Mouse (Mus musculus) myocyte (in vitro differentiated cells): ENCODE measurements around the gene Slc2a5. TPM values are rescaled to one million over a fixed set of nuclear protein-coding genes. Genes with fewer than 3 reads are reported as not detected.

Experiments used
- H3K27me3 ChIP-seq: one replicate; pipeline ENCODE4 v1.6.1; 2011; ENCODE audit not compliant: control insufficient read depth, insufficient read depth, insufficient read length
- H3K36me3 ChIP-seq: one replicate; pipeline ENCODE4 v1.6.1; 2011; ENCODE audit not compliant: control insufficient read depth, insufficient read depth
- H3K4me2 ChIP-seq: one replicate; pipeline ENCODE4 v1.6.1; 2011; ENCODE audit warnings: low read depth, control low read depth
- H3K4me3 ChIP-seq: one replicate; pipeline ENCODE4 v1.5.1; 2011; ENCODE audit warnings: mild to moderate bottlenecking, control low read depth, moderate library complexity
- H3K79me2 ChIP-seq: one replicate; pipeline ENCODE4 v1.6.1; 2011; ENCODE audit not compliant: control insufficient read depth, insufficient read depth
- H3ac ChIP-seq: one replicate; pipeline ENCODE4 v1.6.1; 2011; ENCODE audit not compliant: control insufficient read depth, insufficient read length
- CEBPB ChIP-seq: IDR thresholded peaks from 2 replicates; pipeline ENCODE4 v1.6.1; 2011; ENCODE audit warnings: mild to moderate bottlenecking, moderate library complexity; ENCODE audit not compliant: poor library complexity, insufficient read depth, severe bottlenecking
- E2F4 ChIP-seq: IDR thresholded peaks from one replicate; pipeline ENCODE4 v1.6.1; 2011; ENCODE audit warnings: mild to moderate bottlenecking, control low read depth, moderate library complexity; ENCODE audit not compliant: insufficient read depth
- MAX ChIP-seq: IDR thresholded peaks from one replicate; pipeline ENCODE4 v1.6.1; 2011; ENCODE audit warnings: low read depth, mild to moderate bottlenecking, control low read depth
- MYOD1 ChIP-seq, 3 experiments: IDR thresholded peaks; one replicate each; pipeline ENCODE4 v1.6.1; 2011; ENCODE audit warnings: control low read depth in 2 of 3, low read depth in 2 of 3, mild to moderate bottlenecking in 2 of 3, moderate library complexity in 1 of 3; ENCODE audit not compliant: insufficient read length in 2 of 3, control insufficient read depth in 1 of 3
- MYOG ChIP-seq, 3 experiments: IDR thresholded peaks; one replicate each; pipeline ENCODE4 v1.6.1; 2011; ENCODE audit warnings: control low read depth in 2 of 3, low read depth in 2 of 3, mild to moderate bottlenecking in 2 of 3; ENCODE audit not compliant: insufficient read length in 2 of 3, control insufficient read depth in 1 of 3, insufficient read depth in 1 of 3
- POLR2A ChIP-seq: IDR thresholded peaks from one replicate; pipeline ENCODE4 v1.6.1; 2011; ENCODE audit warnings: low read depth, mild to moderate bottlenecking, control low read depth, moderate library complexity; ENCODE audit not compliant: insufficient read length
- POLR2AphosphoS2 ChIP-seq: IDR thresholded peaks from one replicate; pipeline ENCODE4 v1.6.1; 2011; ENCODE audit warnings: low read depth, control low read depth; ENCODE audit not compliant: insufficient read length
- REST ChIP-seq: IDR thresholded peaks from one replicate; pipeline ENCODE4 v1.6.1; 2011; ENCODE audit warnings: mild to moderate bottlenecking, control low read depth, moderate library complexity; ENCODE audit not compliant: insufficient read depth, insufficient read length
- SRF ChIP-seq: IDR thresholded peaks from one replicate; pipeline ENCODE4 v1.6.1; 2011; ENCODE audit warnings: low read depth; ENCODE audit not compliant: control insufficient read depth, insufficient read length
- TCF12 ChIP-seq: IDR thresholded peaks from one replicate; pipeline ENCODE4 v1.6.1; 2011; ENCODE audit warnings: mild to moderate bottlenecking, control low read depth; ENCODE audit not compliant: poor library complexity, insufficient read depth, severe bottlenecking
- TCF3 ChIP-seq: IDR thresholded peaks from one replicate; pipeline ENCODE4 v1.6.1; 2011; ENCODE audit warnings: low read depth, control low read depth; ENCODE audit not compliant: insufficient read length
- USF1 ChIP-seq: IDR thresholded peaks from one replicate; pipeline ENCODE4 v1.6.1; 2011; ENCODE audit warnings: low read depth, mild to moderate bottlenecking, control low read depth, moderate library complexity
- polyA plus RNA-seq: library from polyadenylated mRNA; unstranded; fragments of >200 nt; fragmentation: generic; extraction: Trizol; gene quantifications from one replicate; pipeline ENCODE4 v1.2.1, GENCODE M21; 2012; ENCODE audit warnings: missing spikeins

The Slc2a5 gene
- polyA plus RNA-seq, 1 experiment: 0.24 TPM

GRCm38 (mm10) chr4:150174027-150174426 lies 54.9 kb downstream of the Slc2a5 start:
- Histone ChIP-seq H3ac (no peak overlapping the region), H3K4me2 (no peak overlapping the region), H3K79me2 (no peaks in the 10 kb centered on the region), H3K27me3 (no peaks in the 10 kb centered on the region), H3K36me3 (no peaks in the 10 kb centered on the region), H3K4me3 (no peak overlapping the region)
- TF ChIP-seq POLR2A (no peak), REST (no peak), MYOD1 (IDR thresholded peaks at IDR 0.05; ENCODE audit: control insufficient read depth in 1 of 3, insufficient read length in 2 of 3, low read depth in 2 of 3) (no peak), TCF3 (no peak), MYOG (IDR thresholded peaks at IDR 0.05; ENCODE audit: control insufficient read depth in 1 of 3, insufficient read depth in 1 of 3, insufficient read length in 2 of 3, low read depth in 2 of 3) (no peak), MAX (no peak), CEBPB (no peak), POLR2AphosphoS2 (no peak), USF1 (no peak), E2F4 (no peak)

GRCm38 (mm10) chr4:150176535-150176934 lies 57.5 kb downstream of the Slc2a5 start:
- H3K4me3 ChIP-seq: no peak overlapping the region

DNA sequence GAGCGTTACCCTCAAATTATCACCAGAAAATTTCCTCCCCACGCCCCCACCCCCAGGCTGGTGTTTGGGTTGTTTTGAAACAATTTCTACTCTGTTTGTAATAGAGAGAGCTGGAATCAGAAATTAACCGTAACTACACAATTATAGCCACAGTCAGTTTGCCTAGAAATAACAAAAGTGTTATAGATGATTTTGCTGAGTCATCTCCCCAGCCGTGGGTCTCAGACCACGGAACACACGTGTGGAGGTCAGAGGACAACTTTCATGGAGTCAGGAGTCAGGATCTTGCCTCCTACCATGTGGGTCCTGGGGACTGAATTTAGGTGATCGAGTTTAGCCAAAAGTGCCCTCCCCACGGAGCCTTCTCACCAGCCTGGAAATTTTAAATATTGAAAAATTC lies 58.0 kb downstream of the Slc2a5 start:
- H3K36me3 ChIP-seq: no peaks in the 10 kb centered on the region
- no peak overlapping the region for H3ac ChIP-seq
- TF ChIP-seq MYOD1 (IDR thresholded peaks at IDR 0.05; ENCODE audit: control insufficient read depth in 1 of 3, insufficient read length in 2 of 3, low read depth in 2 of 3) (no peak), MAX (no peak), POLR2A (no peak), MYOG (IDR thresholded peaks at IDR 0.05; ENCODE audit: control insufficient read depth in 1 of 3, insufficient read depth in 1 of 3, insufficient read length in 2 of 3, low read depth in 2 of 3) (no peak)
- H3K27me3 ChIP-seq: no peaks in the 10 kb centered on the region
- H3K4me2 ChIP-seq: no peak overlapping the region
- no peaks in the 10 kb centered on the region for H3K79me2 ChIP-seq
- H3K4me3 ChIP-seq: no peak overlapping the region

More at GRCm38 (mm10) chr4:150176535-150176934, 57.5 kb downstream of the Slc2a5 start:
- no peak overlapping the region for H3K4me2 ChIP-seq
- H3ac ChIP-seq: no peak overlapping the region
- no peaks in the 10 kb centered on the region for H3K27me3 ChIP-seq
- no peaks in the 10 kb centered on the region for H3K36me3 ChIP-seq
- TF ChIP-seq USF1 (no peak), POLR2AphosphoS2 (no peak), MYOD1 (IDR thresholded peaks at IDR 0.05; ENCODE audit: control insufficient read depth in 1 of 3, insufficient read length in 2 of 3, low read depth in 2 of 3) (no peak), TCF12 (no peak), REST (no peak), MYOG (IDR thresholded peaks at IDR 0.05; ENCODE audit: control insufficient read depth in 1 of 3, insufficient read depth in 1 of 3, insufficient read length in 2 of 3, low read depth in 2 of 3) (no peak), SRF (no peak), CEBPB (no peak), POLR2A (no peak), MAX (no peak), E2F4 (no peak), TCF3 (no peak)
- H3K79me2 ChIP-seq: no peaks in the 10 kb centered on the region

DNA sequence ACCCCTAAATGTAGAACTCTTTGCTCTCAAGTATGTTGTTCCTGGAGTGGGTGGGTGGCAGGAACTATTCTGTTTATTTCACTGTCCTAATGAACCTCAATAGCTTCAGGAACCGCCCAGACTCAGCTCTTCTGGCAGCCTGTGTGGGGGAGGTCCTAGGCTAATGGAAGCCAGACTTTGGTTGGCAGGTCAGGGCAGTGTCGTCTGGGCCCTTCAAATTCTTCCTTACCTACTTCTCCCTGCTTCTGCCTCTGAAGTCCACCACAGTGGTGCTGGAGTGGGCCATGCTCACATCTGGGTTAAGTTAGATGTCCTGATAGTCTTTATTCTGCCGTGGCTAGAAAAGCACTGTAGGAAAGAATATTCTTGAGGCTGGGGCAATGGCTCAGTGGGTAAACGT lies 59.0 kb downstream of the Slc2a5 start:
- Histone ChIP-seq H3K79me2 (no peaks in the 10 kb centered on the region), H3K27me3 (no peaks in the 10 kb centered on the region), H3K4me2 (no peak overlapping the region), H3K36me3 (no peaks in the 10 kb centered on the region), H3K4me3 (no peak overlapping the region), H3ac (no peak overlapping the region)
- TF ChIP-seq SRF (no peak), POLR2AphosphoS2 (no peak), MAX (no peak), CEBPB (no peak), MYOD1 (IDR thresholded peaks at IDR 0.05; ENCODE audit: control insufficient read depth in 1 of 3, insufficient read length in 2 of 3, low read depth in 2 of 3) (no peak), E2F4 (no peak), REST (no peak), POLR2A (no peak), TCF12 (no peak)

GRCm38 (mm10) chr4:150181304-150181703 lies 62.2 kb downstream of the Slc2a5 start:
- no peak for TF ChIP-seq TCF3
- no peak for TF ChIP-seq MYOG (IDR thresholded peaks at IDR 0.05; ENCODE audit: control insufficient read depth in 1 of 3, insufficient read depth in 1 of 3, insufficient read length in 2 of 3, low read depth in 2 of 3)
- TF ChIP-seq MAX: no peak
- TF ChIP-seq USF1: no peak
- TF ChIP-seq E2F4: no peak
- TF ChIP-seq POLR2A: no peak
- TF ChIP-seq MYOD1 (IDR thresholded peaks at IDR 0.05; ENCODE audit: control insufficient read depth in 1 of 3, insufficient read length in 2 of 3, low read depth in 2 of 3): no peak
- TF ChIP-seq SRF: no peak
- no peak for TF ChIP-seq CEBPB
- no peak for TF ChIP-seq POLR2AphosphoS2
- TF ChIP-seq TCF12: no peak
- TF ChIP-seq REST: no peak
- Histone ChIP-seq H3K79me2 (no peaks in the 10 kb centered on the region), H3K4me3 (no peak overlapping the region), H3ac (no peak overlapping the region), H3K36me3 (no peaks in the 10 kb centered on the region), H3K27me3 (no peaks in the 10 kb centered on the region), H3K4me2 (no peak overlapping the region)
